ENCODE assay signal across 8 mouse cellular contexts in genomic region chr5:114176548-114177400, GRCm38 (mm10). TPM values are rescaled to one million over a fixed set of nuclear protein-coding genes. Genes with fewer than 3 reads are reported as not detected.
DNase-seq lines count a peak whose midpoint lies in the region; ATAC-seq lines count a peak whose summit lies in the region.

No protein-coding gene starts in this region.

- H3K4me2 ChIP-seq in heart, embryonic 15.5 days = peak overlapping the region; percentile 89
- H3K4me2 ChIP-seq in liver, embryonic 12.5 days = peak overlapping the region; percentile 86

- 66% methylated on average over 8 of the region's 8 CpGs for WGBS in heart, embryonic 15.5 days
- WGBS in embryonic facial prominence, embryonic 10.5 days = 54% methylated on average over 8 of the region's 8 CpGs
- 49% methylated on average over 8 of the region's 8 CpGs for WGBS in liver, embryonic 12.5 days (ENCODE audit: insufficient replicate concordance)

- H3K4me1 ChIP-seq in heart, embryonic 15.5 days (replicated peaks) = peaks cover 35% of the 10 kb centered on the region
- peaks cover 24% of the 10 kb centered on the region for H3K4me1 ChIP-seq in embryonic facial prominence, embryonic 10.5 days
- H3K4me1 ChIP-seq in liver, embryonic 12.5 days = peaks cover 30% of the 10 kb centered on the region

- H3K9ac ChIP-seq in heart, embryonic 15.5 days = peak overlapping the region; percentile 66
- H3K9ac ChIP-seq in liver, embryonic 12.5 days = no peak overlapping the region

- H3K27me3 ChIP-seq in heart, embryonic 15.5 days = no peaks in the 10 kb centered on the region
- peaks cover 11% of the 10 kb centered on the region for H3K27me3 ChIP-seq in embryonic facial prominence, embryonic 10.5 days (replicated peaks; ENCODE audit: low read depth, poor library complexity, severe bottlenecking)
- no peaks in the 10 kb centered on the region for H3K27me3 ChIP-seq in liver, embryonic 12.5 days (replicated peaks)

- no peaks in the 10 kb centered on the region for H3K36me3 ChIP-seq in heart, embryonic 15.5 days
- no peaks in the 10 kb centered on the region for H3K36me3 ChIP-seq in embryonic facial prominence, embryonic 10.5 days (replicated peaks)
- no peaks in the 10 kb centered on the region for H3K36me3 ChIP-seq in liver, embryonic 12.5 days

- no peak for DNase-seq in heart, adult 8-10 months (ENCODE audit: low spot score)
- peak; percentile 44 for DNase-seq in A20 (ENCODE audit: low read depth, low spot score)
- DNase-seq in embryonic facial prominence, embryonic 10.5 days (ENCODE audit: low spot score) = no peak
- no peak for DNase-seq in ovary, postnatal 36 days (ENCODE audit: low spot score)
- DNase-seq in thymus, postnatal 10 days (ENCODE audit: low spot score in 2 of 2) = no peak
- no peak for DNase-seq in cerebellum, postnatal 10 days

- H3K27ac ChIP-seq in heart, embryonic 15.5 days = peak overlapping the region; percentile 87
- H3K27ac ChIP-seq in embryonic facial prominence, embryonic 10.5 days (replicated peaks) = no peak overlapping the region
- H3K27ac ChIP-seq in liver, embryonic 12.5 days = no peak overlapping the region

- no peaks in the 10 kb centered on the region for H3K9me3 ChIP-seq in heart, embryonic 15.5 days (replicated peaks)
- H3K9me3 ChIP-seq in embryonic facial prominence, embryonic 10.5 days = no peaks in the 10 kb centered on the region
- H3K9me3 ChIP-seq in liver, embryonic 12.5 days (replicated peaks) = no peaks in the 10 kb centered on the region

- H3K4me3 ChIP-seq in heart, embryonic 15.5 days = peak overlapping the region; percentile 64
- peak overlapping the region; percentile 72 for H3K4me3 ChIP-seq in embryonic facial prominence, embryonic 10.5 days
- H3K4me3 ChIP-seq in liver, embryonic 12.5 days = peak overlapping the region; percentile 62; the same call in 1 of the 2 replicates

- ATAC-seq in heart, embryonic 15.5 days (replicated peaks; ENCODE audit: insufficient number of reproducible peaks, insufficient read depth, low FRiP score, low read depth) = no peak
- ATAC-seq in liver, embryonic 12.5 days = no peak

RNA-seq across cellular contexts. Expression of gene Acacb, which starts 30.4 kb away (rescaled TPM):
- polyA plus RNA-seq in heart, embryonic 15.5 days (2015; fragmentation: Nextera tagmentation; extraction: Ambion mirVana) = 11.3 and 12.2 TPM in 2 replicates
- total RNA-seq in heart, adult 8-10 months (2022) = 100 to 1,000 TPM; 231 to 252 (median 245) TPM
- polyA plus RNA-seq in embryonic facial prominence, embryonic 10.5 days (2016; fragmentation: Nextera tagmentation; extraction: Ambion mirVana) = 3.2 and 4.4 TPM in 2 replicates
- polyA plus RNA-seq in liver, embryonic 12.5 days (2016; fragmentation: Nextera tagmentation; extraction: Ambion mirVana) = 0.60 and 0.70 TPM in 2 replicates

RNA-seq across cellular contexts. Expression of gene Ung, which starts 46.6 kb away (rescaled TPM):
- 37.3 and 41.9 TPM in 2 replicates for polyA plus RNA-seq in heart, embryonic 15.5 days (2015; fragmentation: Nextera tagmentation; extraction: Ambion mirVana)
- total RNA-seq in heart, adult 8-10 months (2022) = 10 to 100 TPM; 21.5 to 30.1 (median 24.2) TPM
- 76.0 and 76.1 TPM in 2 replicates for polyA plus RNA-seq in embryonic facial prominence, embryonic 10.5 days (2016; fragmentation: Nextera tagmentation; extraction: Ambion mirVana)
- polyA plus RNA-seq in liver, embryonic 12.5 days (2016; fragmentation: Nextera tagmentation; extraction: Ambion mirVana) = 40.1 and 40.7 TPM in 2 replicates

RNA-seq across cellular contexts. Expression of gene Alkbh2, which starts 48.8 kb away (rescaled TPM):
- 7.8 and 7.9 TPM in 2 replicates for polyA plus RNA-seq in heart, embryonic 15.5 days (2015; fragmentation: Nextera tagmentation; extraction: Ambion mirVana)
- 1 to 10 TPM in 2 of 4 experiments, under 1 TPM in 2; 0.83 to 1.8 (median 0.97) TPM for total RNA-seq in heart, adult 8-10 months (2022)
- 12.9 and 13.4 TPM in 2 replicates for polyA plus RNA-seq in embryonic facial prominence, embryonic 10.5 days (2016; fragmentation: Nextera tagmentation; extraction: Ambion mirVana)
- polyA plus RNA-seq in liver, embryonic 12.5 days (2016; fragmentation: Nextera tagmentation; extraction: Ambion mirVana) = 8.2 and 8.8 TPM in 2 replicates
